Mouse (Mus musculus) right cerebral cortex, postnatal 10 days (tissue): ENCODE data around the gene Lrrc75b.
A peak's percentile ranks its signal among the peaks of the same experiment; 100 is the strongest.

Experiments used
- DNase-seq, 2 experiments: peaks; one replicate each; pipeline ENCODE4 v3.0.0; 2021; ENCODE audit warnings: low spot score in 2 of 2

Lrrc75b gene

GRCm38 (mm10) chr10:75568029-75568428 lies 7.9 kb upstream of the Lrrc75b start:
- DNase-seq = no peak

DNA sequence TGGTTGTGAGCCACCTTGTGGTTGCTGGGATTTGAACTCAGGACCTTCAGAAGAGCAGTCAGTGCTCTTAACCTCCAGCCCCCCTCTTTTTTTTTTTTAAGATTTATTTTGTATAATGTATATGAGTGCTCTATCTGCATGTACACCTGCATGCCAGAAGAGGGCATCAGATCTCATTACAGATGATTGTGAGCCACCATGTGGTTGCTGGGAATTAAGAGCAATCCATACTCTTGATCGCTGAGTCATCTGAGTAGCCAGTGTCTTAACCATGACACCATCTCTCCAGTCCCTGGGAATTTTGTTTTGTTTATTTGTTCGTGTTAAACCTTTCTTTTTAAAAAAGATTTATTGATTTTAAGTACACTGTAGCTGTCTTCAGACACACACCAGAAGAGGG lies 6.6 kb upstream of the Lrrc75b start:
- peak in 1 of 2 experiments; percentile 8 for DNase-seq

DNA sequence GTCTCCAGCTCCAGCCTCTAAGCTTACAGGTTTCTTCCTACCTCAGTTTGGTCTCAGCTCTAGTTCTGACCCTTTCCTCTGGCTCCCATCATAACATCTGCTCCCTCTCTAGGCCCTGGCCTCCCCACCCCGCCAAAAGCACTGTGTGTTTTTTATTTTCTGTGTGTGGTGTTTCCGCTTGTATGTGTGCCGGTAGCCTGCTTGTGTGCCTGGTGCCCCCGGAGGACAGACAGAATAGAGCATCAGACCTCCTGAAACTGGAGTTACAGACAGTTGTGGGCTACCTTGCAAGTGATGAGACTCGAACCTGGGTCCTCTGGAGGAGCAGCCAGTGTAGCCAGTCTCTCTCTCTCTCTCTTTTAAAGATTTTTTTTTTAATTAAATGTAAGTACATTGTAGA lies 6.2 kb upstream of the Lrrc75b start:
- peak in 1 of 2 experiments; percentile 18 for DNase-seq

GRCm38 (mm10) chr10:75565906-75566305 lies 5.8 kb upstream of the Lrrc75b start:
- no peak for DNase-seq

- peak in 1 of 2 experiments; percentile 17 for DNase-seq
Measured at GRCm38 (mm10) chr10:75565436-75565835, 5.3 kb upstream of the Lrrc75b start.

- peak in 1 of 2 experiments; percentile 15 for DNase-seq
Measured at GRCm38 (mm10) chr10:75564687-75565265, 4.6 kb upstream of the Lrrc75b start.

- peak in 1 of 2 experiments; percentile 7 for DNase-seq
Measured at GRCm38 (mm10) chr10:75562596-75562995, 2.5 kb upstream of the Lrrc75b start.

- peak in 1 of 2 experiments; percentile 22 for DNase-seq
Measured at GRCm38 (mm10) chr10:75561071-75561654, 1.0 kb upstream of the Lrrc75b start, which contains the start of gene Ggt1. TSS of gene Ggt1 (plus strand) at chr10:75561604.

DNA sequence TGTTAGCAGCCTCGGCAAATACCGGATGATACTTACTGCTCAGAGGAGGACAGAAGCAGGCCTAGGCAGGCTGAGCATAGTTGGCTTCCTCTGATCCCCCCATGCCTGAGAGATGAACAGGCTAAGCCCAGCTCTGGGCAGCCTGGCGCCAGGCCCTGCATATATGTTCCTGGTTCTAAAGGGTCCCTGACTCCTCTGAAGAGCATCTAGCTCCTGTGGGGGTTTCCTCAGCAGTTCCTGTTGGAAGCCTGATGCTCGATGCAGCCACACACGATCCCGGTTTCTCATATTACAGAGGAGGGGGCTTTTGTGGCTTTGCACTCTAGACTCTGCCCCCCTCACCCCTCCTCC lies 394 bp upstream of the Lrrc75b start:
- DNase-seq = no peak

GRCm38 (mm10) chr10:75559041-75559675 lies 972 bp downstream of the Lrrc75b start:
- peak in 1 of 2 experiments; percentile 43 for DNase-seq

DNA sequence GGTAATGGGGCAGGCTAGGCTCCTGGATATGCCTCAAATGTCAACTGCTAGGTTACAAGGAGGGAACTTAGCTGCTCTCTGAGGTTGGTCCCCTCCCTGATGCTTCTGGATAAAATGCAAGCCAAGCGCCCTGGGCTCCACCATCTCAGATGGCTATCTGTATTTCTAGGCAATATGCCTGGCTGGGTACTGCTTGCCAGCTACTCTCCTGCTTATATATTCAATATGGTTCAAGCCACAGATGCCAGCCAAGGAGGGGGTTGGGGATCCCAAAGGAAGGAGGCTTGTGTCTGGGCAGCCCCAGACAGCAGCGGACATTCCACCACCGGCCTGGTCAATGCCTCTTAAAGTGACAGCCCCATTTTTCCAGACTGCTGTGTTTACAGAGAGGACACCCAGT lies 1.6 kb downstream of the Lrrc75b start:
- peak; percentile 81 to 84 for DNase-seq

- peak; percentile 90 for DNase-seq
Measured at GRCm38 (mm10) chr10:75556026-75556425, 4.1 kb downstream of the Lrrc75b start.

DNA sequence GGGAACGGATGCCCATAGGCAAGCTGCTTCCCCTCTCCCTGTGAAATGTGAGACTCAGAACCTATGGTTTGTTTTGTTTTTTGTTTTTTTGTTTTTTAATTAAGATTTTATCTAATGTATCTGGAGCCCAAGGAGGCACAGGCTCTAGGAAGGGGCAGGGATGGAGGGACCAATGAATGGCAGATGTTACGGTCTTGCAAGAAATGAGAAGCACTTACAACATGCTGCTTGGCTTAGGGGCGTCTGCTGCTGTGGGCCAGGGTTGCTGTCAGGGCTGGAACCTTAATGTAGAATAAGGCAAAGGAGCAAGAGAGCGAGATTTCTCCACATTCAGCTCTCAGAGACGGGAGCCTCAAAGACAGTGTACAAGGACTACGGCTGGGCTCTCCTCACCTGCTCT lies 4.6 kb downstream of the Lrrc75b start:
- no peak for DNase-seq

- DNase-seq = no peak
Measured at GRCm38 (mm10) chr10:75554090-75554489, 6.0 kb downstream of the Lrrc75b start.

DNA sequence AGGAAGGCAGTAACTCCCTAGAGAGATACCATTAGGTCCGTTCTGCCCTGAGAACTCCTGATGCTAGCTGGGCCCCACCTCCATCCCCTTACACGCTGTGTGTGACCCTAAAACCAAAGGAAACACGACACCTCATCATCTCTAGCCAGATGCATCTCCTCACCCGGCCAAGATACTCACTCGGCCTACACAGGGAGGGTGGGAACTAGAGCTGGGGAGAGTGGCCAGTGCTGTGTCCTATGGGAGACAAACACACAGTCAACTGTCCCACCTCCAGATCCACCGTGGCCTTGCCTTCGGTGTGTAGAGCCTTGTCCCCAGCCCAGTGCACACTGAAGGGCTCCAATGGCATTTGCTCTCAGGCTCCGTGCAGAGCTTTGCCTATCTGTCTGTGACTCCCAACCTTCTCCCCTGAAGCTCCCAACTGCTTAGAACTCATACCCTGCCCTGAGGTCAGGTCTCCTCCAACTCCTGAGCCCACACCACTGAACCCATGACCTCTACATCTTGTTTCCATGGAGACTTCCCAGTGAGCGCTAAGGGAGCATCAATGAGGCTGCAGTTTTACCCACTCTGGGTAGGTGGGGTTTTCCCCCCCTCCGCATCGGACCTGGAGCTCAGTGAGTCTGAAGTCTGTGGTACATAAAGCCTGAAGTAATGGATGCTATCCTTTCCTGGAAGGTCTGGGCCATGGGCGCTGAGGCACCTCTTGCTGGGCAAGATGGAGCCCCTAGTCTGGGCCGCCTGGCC lies 7.3 kb downstream of the Lrrc75b start:
- DNase-seq = no peak

GRCm38 (mm10) chr10:75552106-75552505 lies 8.0 kb downstream of the Lrrc75b start:
- DNase-seq = no peak

GRCm38 (mm10) chr10:75551175-75551574 lies 9.0 kb downstream of the Lrrc75b start:
- no peak for DNase-seq

GRCm38 (mm10) chr10:75549886-75550285 lies 10.2 kb downstream of the Lrrc75b start:
- no peak for DNase-seq

- DNase-seq = no peak
Measured at GRCm38 (mm10) chr10:75548486-75548885, 11.6 kb downstream of the Lrrc75b start.

DNA sequence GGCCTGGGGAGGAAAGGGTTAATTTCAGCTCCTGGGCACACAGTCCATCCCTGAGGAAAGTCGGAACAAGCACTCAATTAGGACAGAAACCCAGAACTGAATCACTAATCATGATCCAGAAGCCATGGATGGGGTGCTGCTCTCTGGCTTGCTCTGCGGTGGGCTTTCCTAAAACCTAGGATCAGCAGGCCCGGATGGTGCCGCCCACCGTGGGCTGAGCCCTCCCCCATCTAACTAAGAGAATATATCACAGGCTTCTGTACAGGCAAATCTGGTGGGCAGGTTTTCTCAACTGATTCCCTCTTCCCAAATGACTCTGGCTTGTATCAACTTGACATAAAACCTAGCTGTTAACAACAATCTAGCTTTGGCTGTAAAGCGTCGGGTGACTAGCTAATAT lies 12.2 kb downstream of the Lrrc75b start:
- no peak for DNase-seq

GRCm38 (mm10) chr10:75536123-75536522 lies 24.0 kb downstream of the Lrrc75b start:
- DNase-seq = no peak

- DNase-seq = no peak
Measured at GRCm38 (mm10) chr10:75535423-75535822, 24.7 kb downstream of the Lrrc75b start.

- DNase-seq = no peak
Measured at GRCm38 (mm10) chr10:75534934-75535333, 25.2 kb downstream of the Lrrc75b start.
